Mouse (Mus musculus) MEL (cell line): ENCODE data around the gene Mettl23. TPM values are rescaled to one million over a fixed set of nuclear protein-coding genes. Genes with fewer than 3 reads are reported as not detected.

Experiments
- DNase-seq: peaks from one replicate; pipeline ENCODE4 v3.0.0; 2011; ENCODE audit warnings: low read depth, low spot score
- H3K27ac ChIP-seq: 2 replicates; pipeline ENCODE4 v1.5.1; 2012; ENCODE audit warnings: low read depth, mild to moderate bottlenecking, control low read depth, low read length, moderate library complexity; ENCODE audit not compliant: control insufficient read depth
- H3K27me3 ChIP-seq, 2 experiments: fragments of 150-350 bp in 1 of 2; sonication (generic) in 1 of 2; 2 replicates each; pipeline ENCODE4 v1.6.1; 2012; ENCODE audit warnings: low read length in 2 of 2, mild to moderate bottlenecking in 2 of 2, improper control_type of control experiment in 1 of 2, moderate library complexity in 1 of 2; ENCODE audit not compliant: insufficient read depth in 2 of 2, control insufficient read depth in 1 of 2
- H3K36me3 ChIP-seq, 2 experiments: 2 replicates each; pipeline ENCODE4 v1.6.1; 2012 to 2014; ENCODE audit warnings: low read length in 2 of 2, improper control_type of control experiment in 1 of 2, inconsistent platforms in 1 of 2, mild to moderate bottlenecking in 1 of 2; ENCODE audit not compliant: insufficient read depth in 2 of 2, control insufficient read depth in 1 of 2
- H3K4me1 ChIP-seq, 2 experiments: fragments of 150-350 bp in 1 of 2; sonication (generic) in 1 of 2; 2 replicates each; pipeline ENCODE4 v1.6.1; 2012; ENCODE audit warnings: low read length in 2 of 2, improper control_type of control experiment in 1 of 2, mild to moderate bottlenecking in 1 of 2; ENCODE audit not compliant: insufficient read depth in 2 of 2, control insufficient read depth in 1 of 2
- H3K4me3 ChIP-seq, 2 experiments: fragments of 150-350 bp in 1 of 2; sonication (generic) in 1 of 2; 2 replicates each; pipeline ENCODE4 v1.5.1; 2012; ENCODE audit warnings: low read depth in 2 of 2, low read length in 2 of 2, mild to moderate bottlenecking in 2 of 2, moderate library complexity in 2 of 2, control low read depth in 1 of 2, improper control_type of control experiment in 1 of 2; ENCODE audit not compliant: control insufficient read depth in 1 of 2, insufficient read depth in 1 of 2
- H3K79me2 ChIP-seq: 2 replicates; pipeline ENCODE4 v1.6.1; 2012; ENCODE audit warnings: mild to moderate bottlenecking, low read length, moderate library complexity; ENCODE audit not compliant: control insufficient read depth, poor library complexity, insufficient read depth
- H3K9ac ChIP-seq: 2 replicates; pipeline ENCODE4 v1.6.1; 2012; ENCODE audit warnings: low read depth, mild to moderate bottlenecking, control low read depth, low read length, moderate library complexity; ENCODE audit not compliant: control insufficient read depth, poor library complexity, severe bottlenecking
- H3K9me3 ChIP-seq: fragments of 150-350 bp; sonication (generic); replicated peaks from 2 replicates; pipeline ENCODE4 v1.6.1; 2012; ENCODE audit warnings: mild to moderate bottlenecking, low read length, improper control_type of control experiment, moderate library complexity; ENCODE audit not compliant: insufficient read depth
- BHLHE40 ChIP-seq: IDR thresholded peaks from 2 replicates; pipeline ENCODE4 v1.6.1; 2012; ENCODE audit warnings: low read depth, mild to moderate bottlenecking, inconsistent platforms, low read length, improper control_type of control experiment, borderline replicate concordance
- CHD1 ChIP-seq: IDR thresholded peaks from 2 replicates; pipeline ENCODE4 v1.6.1; 2012; ENCODE audit warnings: low read depth, mild to moderate bottlenecking, inconsistent platforms, low read length, improper control_type of control experiment
- CHD2 ChIP-seq: IDR thresholded peaks from 2 replicates; pipeline ENCODE4 v1.6.1; 2011; ENCODE audit warnings: low read length, improper control_type of control experiment
- E2F4 ChIP-seq: IDR thresholded peaks from 2 replicates; pipeline ENCODE4 v1.6.1; 2011; ENCODE audit warnings: low read depth, low read length, improper control_type of control experiment, borderline replicate concordance
- ELF1 ChIP-seq: IDR thresholded peaks from 2 replicates; pipeline ENCODE4 v1.6.1; 2014; ENCODE audit warnings: low read depth, mild to moderate bottlenecking, inconsistent platforms, low read length, improper control_type of control experiment, moderate library complexity
- EP300 ChIP-seq, 2 experiments: IDR thresholded peaks; 2 replicates each; pipeline ENCODE4 v1.6.1; 2011; ENCODE audit warnings: improper control_type of control experiment in 2 of 2, low read length in 2 of 2, low read depth in 1 of 2, mild to moderate bottlenecking in 1 of 2
- ETS1 ChIP-seq: IDR thresholded peaks from 2 replicates; pipeline ENCODE4 v1.6.1; 2012; ENCODE audit warnings: low read depth, mild to moderate bottlenecking, inconsistent platforms, low read length, improper control_type of control experiment, moderate library complexity
- GABPA ChIP-seq: IDR thresholded peaks from 2 replicates; pipeline ENCODE4 v1.6.1; 2012; ENCODE audit warnings: low read depth, mild to moderate bottlenecking, inconsistent platforms, low read length, improper control_type of control experiment, moderate library complexity
- GATA1 ChIP-seq: IDR thresholded peaks from 2 replicates; pipeline ENCODE4 v1.6.1; 2011; ENCODE audit warnings: low read depth, low read length, improper control_type of control experiment
- JUND ChIP-seq: IDR thresholded peaks from 2 replicates; pipeline ENCODE4 v1.6.1; 2011; ENCODE audit warnings: low read depth, mild to moderate bottlenecking, improper control_type of control experiment, low read length
- KAT2A ChIP-seq: conservative IDR thresholded peaks from 2 replicates; pipeline ENCODE4 v1.6.1; 2012; ENCODE audit warnings: low read depth, low read length, improper control_type of control experiment, inconsistent platforms
- MAFK ChIP-seq: IDR thresholded peaks from 2 replicates; pipeline ENCODE4 v1.6.1; 2011; ENCODE audit warnings: low read depth, mild to moderate bottlenecking, low read length, improper control_type of control experiment, borderline replicate concordance
- MAX ChIP-seq: IDR thresholded peaks from 2 replicates; pipeline ENCODE4 v1.6.1; 2011; ENCODE audit warnings: low read length, improper control_type of control experiment
- MAZ ChIP-seq: IDR thresholded peaks from 2 replicates; pipeline ENCODE4 v1.6.1; 2012; ENCODE audit warnings: low read depth, mild to moderate bottlenecking, inconsistent platforms, low read length, improper control_type of control experiment
- MEF2A ChIP-seq: IDR thresholded peaks from 2 replicates; pipeline ENCODE4 v1.6.1; 2014; ENCODE audit warnings: low read depth, mild to moderate bottlenecking, inconsistent platforms, low read length, improper control_type of control experiment; ENCODE audit not compliant: poor library complexity, insufficient replicate concordance, severe bottlenecking; ENCODE audit errors: extremely low read depth
- MXI1 ChIP-seq: IDR thresholded peaks from 2 replicates; pipeline ENCODE4 v1.6.1; 2011; ENCODE audit warnings: mild to moderate bottlenecking, low read depth, low read length, improper control_type of control experiment
- MYB ChIP-seq: IDR thresholded peaks from 2 replicates; pipeline ENCODE4 v1.6.1; 2011; ENCODE audit warnings: mild to moderate bottlenecking, low read depth, low read length, improper control_type of control experiment
- NELFE ChIP-seq: IDR thresholded peaks from 2 replicates; pipeline ENCODE4 v1.6.1; 2011; ENCODE audit warnings: low read depth, low read length, improper control_type of control experiment
- NRF1 ChIP-seq: IDR thresholded peaks from 2 replicates; pipeline ENCODE4 v1.6.1; 2014; ENCODE audit warnings: low read depth, mild to moderate bottlenecking, inconsistent platforms, low read length, improper control_type of control experiment, moderate library complexity; ENCODE audit not compliant: poor library complexity, insufficient read depth, severe bottlenecking
- POLR2AphosphoS5 ChIP-seq: IDR thresholded peaks from 2 replicates; pipeline ENCODE4 v1.6.1; 2012; ENCODE audit warnings: low read depth, borderline replicate concordance, mild to moderate bottlenecking, inconsistent platforms, low read length, moderate library complexity, mixed read lengths
- RAD21 ChIP-seq: IDR thresholded peaks from 2 replicates; pipeline ENCODE4 v1.6.1; 2011; ENCODE audit warnings: mild to moderate bottlenecking, low read depth, low read length, improper control_type of control experiment
- RCOR1 ChIP-seq: IDR thresholded peaks from 2 replicates; pipeline ENCODE4 v1.6.1; 2012; ENCODE audit warnings: low read depth, mild to moderate bottlenecking, inconsistent platforms, low read length, improper control_type of control experiment
- SIN3A ChIP-seq: IDR thresholded peaks from 2 replicates; pipeline ENCODE4 v1.6.1; 2012; ENCODE audit warnings: low read length, improper control_type of control experiment, inconsistent platforms
- SMC3 ChIP-seq: IDR thresholded peaks from 2 replicates; pipeline ENCODE4 v1.6.1; 2011; ENCODE audit warnings: low read depth, low read length, improper control_type of control experiment
- TAL1 ChIP-seq: IDR thresholded peaks from 2 replicates; pipeline ENCODE4 v1.6.1; 2012; ENCODE audit warnings: mild to moderate bottlenecking, inconsistent platforms, low read length, moderate library complexity, mixed read lengths
- TCF12 ChIP-seq: IDR thresholded peaks from 2 replicates; pipeline ENCODE4 v1.6.1; 2014; ENCODE audit warnings: low read depth, mild to moderate bottlenecking, inconsistent platforms, low read length, improper control_type of control experiment, moderate library complexity
- UBTF ChIP-seq: IDR thresholded peaks from 2 replicates; pipeline ENCODE4 v1.6.1; 2012; ENCODE audit warnings: low read depth, mild to moderate bottlenecking, inconsistent platforms, low read length, improper control_type of control experiment, moderate library complexity, borderline replicate concordance; ENCODE audit not compliant: insufficient read depth
- USF1 ChIP-seq: IDR thresholded peaks from 2 replicates; pipeline ENCODE4 v1.6.1; 2014; ENCODE audit warnings: low read depth, mild to moderate bottlenecking, inconsistent platforms, low read length, improper control_type of control experiment, moderate library complexity
- USF2 ChIP-seq, 2 experiments: IDR thresholded peaks; 2 replicates each; pipeline ENCODE4 v1.6.1; 2011 to 2012; ENCODE audit warnings: improper control_type of control experiment in 2 of 2, low read length in 2 of 2, borderline replicate concordance in 1 of 2, inconsistent platforms in 1 of 2, low read depth in 1 of 2, mild to moderate bottlenecking in 1 of 2; ENCODE audit not compliant: insufficient read depth in 1 of 2
- ZC3H11A ChIP-seq: IDR thresholded peaks from 2 replicates; pipeline ENCODE4 v1.6.1; 2012; ENCODE audit warnings: low read depth, mild to moderate bottlenecking, inconsistent platforms, low read length, improper control_type of control experiment
- ZKSCAN1 ChIP-seq: IDR thresholded peaks from 2 replicates; pipeline ENCODE4 v1.6.1; 2012; ENCODE audit warnings: low read depth, mild to moderate bottlenecking, inconsistent platforms, low read length, improper control_type of control experiment, moderate library complexity
- ZMIZ1 ChIP-seq: IDR thresholded peaks from 2 replicates; pipeline ENCODE4 v1.6.1; 2012; ENCODE audit warnings: low read depth, mild to moderate bottlenecking, inconsistent platforms, low read length, improper control_type of control experiment, moderate library complexity
- ZNF384 ChIP-seq: IDR thresholded peaks from 2 replicates; pipeline ENCODE4 v1.6.1; 2012; ENCODE audit warnings: low read depth, mild to moderate bottlenecking, inconsistent platforms, low read length, improper control_type of control experiment
- polyA plus RNA-seq, 2 experiments: library from polyadenylated mRNA; stranded (reverse) in 1 of 2; unstranded in 1 of 2; fragments of >175 nt in 1 of 2; fragments of >200 nt in 1 of 2; gene quantifications; 2 replicates each; pipeline versions ENCODE4 v1.2.1 to v1.2.4; 2012; ENCODE audit warnings: low replicate concordance in 2 of 2, low read depth in 1 of 2; ENCODE audit not compliant: insufficient read length in 2 of 2, insufficient read depth in 1 of 2, missing spikeins in 1 of 2
- total RNA-seq: library from RNA; depleted of rRNA; stranded (reverse); fragments of 300-350 nt; gene quantifications from 2 replicates; pipeline ENCODE4 v1.2.3, GENCODE M21; 2012; rRNA removed

Gene Mettl23
- total RNA-seq (63.9 and 69.9 TPM in 2 replicates), polyA plus RNA-seq (10 to 100 TPM in 1 of 2 experiments, not detected in 1; 58.5 TPM)

DNA sequence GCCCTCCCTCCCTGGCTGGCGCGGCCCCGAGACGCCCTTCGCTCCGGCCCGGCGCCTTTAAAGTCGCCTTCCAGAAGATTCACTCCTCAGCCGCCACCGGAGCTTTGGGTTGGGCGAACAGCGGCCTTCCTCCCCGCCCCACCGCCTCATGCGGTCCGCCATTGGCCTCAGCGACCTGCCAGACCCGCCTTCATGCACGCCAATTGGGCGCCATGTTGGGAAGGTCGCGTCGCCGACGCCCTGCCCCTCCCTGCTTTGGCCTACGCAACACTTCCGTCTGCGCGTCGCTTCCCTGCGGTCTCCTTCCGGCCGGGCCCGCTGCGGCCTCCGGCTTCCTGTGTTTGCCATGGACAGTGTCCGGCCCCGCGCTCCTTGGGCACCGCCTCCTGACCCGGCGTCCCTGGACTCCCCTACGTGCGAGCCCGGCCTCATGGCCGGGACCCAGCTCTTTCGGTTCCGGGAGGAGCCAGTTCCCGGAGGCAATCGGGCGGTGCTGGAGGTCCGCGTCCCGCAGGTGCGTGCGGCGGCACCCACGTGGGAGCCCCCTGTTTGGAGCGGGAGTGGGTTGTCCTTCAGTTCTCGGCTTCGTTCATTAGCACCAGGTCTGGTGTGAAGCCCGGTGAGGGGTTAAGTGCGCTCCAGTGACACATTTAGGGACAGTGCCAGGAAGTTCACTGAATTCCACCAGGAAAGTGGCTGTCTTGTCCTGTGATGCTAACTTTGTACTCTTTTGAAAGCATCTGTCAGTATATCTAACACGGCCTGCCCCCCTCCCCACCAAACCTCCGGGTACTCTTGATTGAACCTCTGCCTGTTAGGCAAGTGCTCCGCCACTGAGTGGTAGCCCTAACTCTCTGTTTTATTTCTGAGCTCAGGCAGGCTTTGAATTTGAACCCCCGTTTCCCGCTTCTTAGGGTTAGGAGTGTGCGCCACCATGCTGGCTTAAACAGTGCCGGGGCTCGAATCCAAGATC is at the start of gene Mettl23, which contains the start of gene Jmjd6:
Mettl23 (plus strand) TSS at position 18 of the 973 bp plus-strand sequence.
Jmjd6 (minus strand) TSS at position 189 of the 973 bp plus-strand sequence.
- Histone ChIP-seq H3K27ac (peak within 1 kb of the TSS; percentile 82), H3K4me3 (peak within 1 kb of the TSS; percentile 75 to 94), H3K4me1 (peaks cover 8 to 27% of the 10 kb centered on the region in 2 experiments), H3K27me3 (no peaks in the 10 kb centered on the region), H3K36me3 (peaks cover 18 to 52% of the 10 kb centered on the region in 2 experiments), H3K9me3 (no peaks in the 10 kb centered on the region), H3K79me2 (peaks cover 77% of the 10 kb centered on the region), H3K9ac (peak within 1 kb of the TSS; percentile 94)
- peak; percentile 99 for DNase-seq
- TF ChIP-seq TCF12, result peak; percentile 55
- TF ChIP-seq USF2 (IDR thresholded peaks at IDR 0.05; ENCODE audit: borderline replicate concordance in 1 of 2, insufficient read depth in 1 of 2, low read depth in 1 of 2, low read length in 2 of 2), result no peak; a peak in 1 of 4 replicates
- peak; percentile 21; the same call in 1 of the 2 replicates for TF ChIP-seq ETS1
- TF ChIP-seq UBTF, result no peak
- TF ChIP-seq EP300 (IDR thresholded peaks at IDR 0.05; ENCODE audit: low read depth in 1 of 2, low read length in 2 of 2), result no peak
- TF ChIP-seq MXI1, result peak; percentile 99
- no peak; the same call in 1 of the 2 replicates for TF ChIP-seq KAT2A
- no peak for TF ChIP-seq GATA1
- TF ChIP-seq GABPA, result no peak
- TF ChIP-seq ZC3H11A, result no peak
- peak; percentile 89 for TF ChIP-seq MAX
- TF ChIP-seq JUND, result no peak
- TF ChIP-seq ELF1, result peak; percentile 90
- TF ChIP-seq MAZ, result peak; percentile 92; the same call in 1 of the 2 replicates
- no peak; the same call in 1 of the 2 replicates for TF ChIP-seq ZMIZ1
- TF ChIP-seq SIN3A, result peak; percentile 92
- TF ChIP-seq ZNF384, result no peak
- TF ChIP-seq CHD2, result no peak
- no peak for TF ChIP-seq RCOR1
- no peak for TF ChIP-seq TAL1
- no peak for TF ChIP-seq MEF2A
- no peak for TF ChIP-seq RAD21
- no peak for TF ChIP-seq ZKSCAN1
- TF ChIP-seq SMC3, result no peak
- TF ChIP-seq MAFK, result no peak
- peak; percentile 48; the same call in 1 of the 2 replicates for TF ChIP-seq NRF1
- peak; percentile 14; the same call in 1 of the 2 replicates for TF ChIP-seq USF1
- no peak for TF ChIP-seq MYB
- peak; percentile 86 for TF ChIP-seq NELFE
- no peak for TF ChIP-seq CHD1
- peak; percentile 58; the same call in 1 of the 2 replicates for TF ChIP-seq E2F4
- no peak for TF ChIP-seq BHLHE40
- no peak for TF ChIP-seq POLR2AphosphoS5
